Mouse (Mus musculus): ENCODE data around the gene Preb. TPM values are rescaled to one million over a fixed set of nuclear protein-coding genes. Genes with fewer than 3 reads are reported as not detected.

Preb gene
- total RNA-seq, 2 experiments from 2014 or later, result 62.3 to 68.4 TPM

Other genes starting within 250 kb of the Preb start
- gene Dpysl5, start 248.8 kb downstream of the Preb start, total RNA-seq (2021), result 1 to 10 TPM; 1.6 to 2.0 TPM
- gene Mapre3, start 145.7 kb downstream of the Preb start, total RNA-seq (2021), result 10 to 100 TPM; 16.2 to 18.9 TPM
- gene Tmem214, start 92.3 kb downstream of the Preb start, total RNA-seq (2021), result 10 to 100 TPM; 44.4 to 50.0 TPM
- 10 to 100 TPM; 11.8 to 12.7 TPM for gene Agbl5, start 71.7 kb downstream of the Preb start, total RNA-seq (2021)
- 100 to 1,000 TPM; 170 TPM for gene Ost4, start 52.6 kb downstream of the Preb start, total RNA-seq (2021)
- 10 to 100 TPM; 83.4 to 93.2 TPM for gene Emilin1, start 47.0 kb downstream of the Preb start, total RNA-seq (2021)
- gene Khk, start 38.9 kb downstream of the Preb start, total RNA-seq (2021), result 1 to 10 TPM; 6.4 to 9.2 TPM
- gene Cgref1, start 14.8 kb downstream of the Preb start, total RNA-seq (2021), result under 1 TPM; 0.67 to 0.77 TPM
- gene Tcf23, start 8.3 kb upstream of the Preb start, total RNA-seq (2021), result under 1 TPM; 0.23 to 0.26 TPM
- gene Atraid, start 88.0 kb upstream of the Preb start, total RNA-seq (2021), result 10 to 100 TPM; 46.0 to 53.7 TPM
- gene Slc5a6, start 88.6 kb upstream of the Preb start, total RNA-seq (2021), result 1 to 10 TPM; 7.0 to 7.2 TPM
- gene Cad, start 94.4 kb upstream of the Preb start, total RNA-seq (2021), result 10 to 100 TPM; 33.5 to 40.7 TPM
- not detected for gene Dnajc5g, start 145.9 kb upstream of the Preb start, total RNA-seq (2021)
- gene Slc30a3, start 147.9 kb upstream of the Preb start, total RNA-seq (2021), result under 1 TPM in 1 of 2 experiments, not detected in 1; 0.24 TPM
- 10 to 100 TPM; 33.4 to 35.6 TPM for gene Trim54, start 156.4 kb upstream of the Preb start, total RNA-seq (2021)
- gene Ucn, start 178.5 kb upstream of the Preb start, total RNA-seq (2021), result not detected
- gene Mpv17, start 193.9 kb upstream of the Preb start, total RNA-seq (2021), result 10 to 100 TPM; 50.1 to 50.8 TPM
- gene Gm29609, start 219.6 kb upstream of the Preb start, total RNA-seq (2021), result 1 to 10 TPM in 1 of 2 experiments, under 1 TPM in 1; 0.86 to 1.1 TPM
- gene Gtf3c2, start 219.8 kb upstream of the Preb start, total RNA-seq (2021), result 10 to 100 TPM; 47.3 to 55.7 TPM
- gene Snx17, start 232.9 kb upstream of the Preb start, total RNA-seq (2021), result 10 to 100 TPM; 88.3 to 88.7 TPM
- gene Eif2b4, start 233.1 kb upstream of the Preb start, total RNA-seq (2021), result 10 to 100 TPM; 38.6 to 39.4 TPM
- 10 to 100 TPM; 13.7 to 14.4 TPM for gene Zfp513, start 241.9 kb upstream of the Preb start, total RNA-seq (2021)